Mouse (Mus musculus) heart, embryonic 13.5 days (tissue): ENCODE results near the gene Stom. TPM values are rescaled to one million over a fixed set of nuclear protein-coding genes. Genes with fewer than 3 reads are reported as not detected.

Experiments
- ATAC-seq: fragments of 200-750 bp; cut with Nextera tagmentation; 2 replicates; pipeline ENCODE4 v1.8.0; 2017; ENCODE audit warnings: moderate TSS enrichment; ENCODE audit not compliant: insufficient number of reproducible peaks, low FRiP score, low TSS enrichment; ENCODE audit errors: extremely low read depth
- H3K27ac ChIP-seq: fragments of 300-500 bp; sonication (generic); replicated peaks from 2 replicates; pipeline ENCODE4 v1.5.1; 2015; ENCODE audit warnings: moderate library complexity, mild to moderate bottlenecking, inconsistent platforms
- H3K27me3 ChIP-seq: fragments of 300-500 bp; sonication (generic); replicated peaks from 2 replicates; pipeline ENCODE4 v1.6.1; 2015; ENCODE audit warnings: mild to moderate bottlenecking, inconsistent platforms
- H3K36me3 ChIP-seq: fragments of 300-500 bp; sonication (generic); 2 replicates; pipeline ENCODE4 v1.6.1; 2015; ENCODE audit warnings: mild to moderate bottlenecking, inconsistent platforms
- H3K4me1 ChIP-seq: fragments of 300-500 bp; sonication (generic); 2 replicates; pipeline ENCODE4 v1.6.1; 2015; ENCODE audit warnings: inconsistent platforms
- H3K4me2 ChIP-seq: fragments of 300-500 bp; sonication (generic); 2 replicates; pipeline ENCODE4 v1.6.1; 2015; ENCODE audit warnings: inconsistent platforms, mild to moderate bottlenecking, moderate library complexity
- H3K4me3 ChIP-seq: fragments of 300-500 bp; sonication (generic); 2 replicates; pipeline ENCODE4 v1.5.1; 2015; ENCODE audit warnings: moderate library complexity, mild to moderate bottlenecking, inconsistent platforms
- H3K9ac ChIP-seq: fragments of 300-500 bp; sonication (generic); 2 replicates; pipeline ENCODE4 v1.6.1; 2015; ENCODE audit warnings: inconsistent platforms, mild to moderate bottlenecking, moderate library complexity
- H3K9me3 ChIP-seq: fragments of 300-500 bp; sonication (generic); 2 replicates; pipeline ENCODE4 v1.6.1; 2016; ENCODE audit warnings: inconsistent platforms
- WGBS: fragments of 180-500 bp; shearing (Covaris S2); methylation state at CpG from one replicate; pipeline ENCODE4 v1.1.7; 2015; ENCODE audit warnings: mixed read lengths; 5-methylcytosine and 5-hydroxymethylcytosine counted together
- polyA plus RNA-seq: library from polyadenylated mRNA; unstranded; fragments of >200 nt; fragmentation: Nextera tagmentation; extraction: Ambion mirVana; gene quantifications from 2 replicates; pipeline ENCODE4 v1.2.1, GENCODE M21; 2015

Gene Stom
- polyA plus RNA-seq, 1 experiment from 2014 or later, result 43.0 TPM

- H3K27ac ChIP-seq, result no peak overlapping the region
- H3K36me3 ChIP-seq, result no peaks in the 10 kb centered on the region
- no peaks in the 10 kb centered on the region for H3K9me3 ChIP-seq
- no peak overlapping the region for H3K4me3 ChIP-seq
- WGBS, result 74% methylated on average over 1 of the region's 1 CpGs
- H3K27me3 ChIP-seq, result no peaks in the 10 kb centered on the region
- H3K4me2 ChIP-seq, result no peak overlapping the region
- peaks cover 19% of the 10 kb centered on the region for H3K4me1 ChIP-seq
- ATAC-seq, result no peak
- H3K9ac ChIP-seq, result no peak overlapping the region
These were observed 1.3 kb upstream of the Stom start for GRCm38 (mm10) chr2:35338036-35338435.

- Histone ChIP-seq H3K27ac (peak overlapping the region; percentile 68), H3K27me3 (no peaks in the 10 kb centered on the region), H3K9me3 (no peaks in the 10 kb centered on the region), H3K4me2 (peak overlapping the region; percentile 98), H3K36me3 (no peaks in the 10 kb centered on the region), H3K9ac (peak overlapping the region; percentile 79), H3K4me3 (peak overlapping the region; percentile 82), H3K4me1 (peaks cover 24% of the 10 kb centered on the region)
- WGBS, result 50% methylated on average over 10 of the region's 10 CpGs
- no peak for ATAC-seq
These were observed 643 bp upstream of the Stom start for GRCm38 (mm10) chr2:35337419-35337818.

GRCm38 (mm10) chr2:35335620-35336019, 1.2 kb downstream of the Stom start:
- Histone ChIP-seq H3K9ac (peak overlapping the region; percentile 92), H3K4me1 (peaks cover 24% of the 10 kb centered on the region), H3K36me3 (no peaks in the 10 kb centered on the region), H3K27ac (peak overlapping the region; percentile 93), H3K9me3 (no peaks in the 10 kb centered on the region), H3K27me3 (no peaks in the 10 kb centered on the region), H3K4me3 (peak overlapping the region; percentile 82), H3K4me2 (peak overlapping the region; percentile 98)
- ATAC-seq, result no peak
- 17% methylated on average over 7 of the region's 7 CpGs for WGBS

GRCm38 (mm10) chr2:35333670-35334069, 3.1 kb downstream of the Stom start:
- Histone ChIP-seq H3K4me3 (no peak overlapping the region), H3K9me3 (no peaks in the 10 kb centered on the region), H3K27ac (no peak overlapping the region), H3K36me3 (peaks cover 6% of the 10 kb centered on the region; the same call in 1 of the 2 replicates), H3K9ac (no peak overlapping the region), H3K4me2 (peak overlapping the region; percentile 98), H3K4me1 (peaks cover 24% of the 10 kb centered on the region), H3K27me3 (no peaks in the 10 kb centered on the region)
- no peak for ATAC-seq

GRCm38 (mm10) chr2:35331205-35331604, 5.6 kb downstream of the Stom start:
- H3K27me3 ChIP-seq, result no peaks in the 10 kb centered on the region
- H3K27ac ChIP-seq, result no peak overlapping the region
- H3K4me2 ChIP-seq, result no peak overlapping the region
- no peak overlapping the region for H3K4me3 ChIP-seq
- H3K9ac ChIP-seq, result no peak overlapping the region
- peaks cover 33% of the 10 kb centered on the region for H3K4me1 ChIP-seq
- no peak for ATAC-seq
- WGBS, result 60% methylated on average over 2 of the region's 2 CpGs
- no peaks in the 10 kb centered on the region for H3K9me3 ChIP-seq
- peaks cover 6% of the 10 kb centered on the region; the same call in 1 of the 2 replicates for H3K36me3 ChIP-seq

GRCm38 (mm10) chr2:35329061-35329460, 7.7 kb downstream of the Stom start:
- ATAC-seq, result no peak
- H3K4me3 ChIP-seq, result no peak overlapping the region
- H3K4me1 ChIP-seq, result peaks cover 31% of the 10 kb centered on the region
- H3K27ac ChIP-seq, result no peak overlapping the region
- no peaks in the 10 kb centered on the region for H3K27me3 ChIP-seq
- peaks cover 6% of the 10 kb centered on the region; the same call in 1 of the 2 replicates for H3K36me3 ChIP-seq
- no peak overlapping the region for H3K9ac ChIP-seq
- WGBS, result 65% methylated on average over 2 of the region's 2 CpGs
- H3K9me3 ChIP-seq, result no peaks in the 10 kb centered on the region
- H3K4me2 ChIP-seq, result no peak overlapping the region

- Histone ChIP-seq H3K4me2 (no peak overlapping the region), H3K4me3 (no peak overlapping the region), H3K4me1 (peaks cover 40% of the 10 kb centered on the region), H3K36me3 (peaks cover 8% of the 10 kb centered on the region; the same call in 1 of the 2 replicates), H3K9me3 (no peaks in the 10 kb centered on the region), H3K27me3 (no peaks in the 10 kb centered on the region), H3K27ac (no peak overlapping the region), H3K9ac (no peak overlapping the region)
- no peak for ATAC-seq
- WGBS, result 51% methylated on average over 11 of the region's 11 CpGs
These were observed 8.5 kb downstream of the Stom start for GRCm38 (mm10) chr2:35328064-35328792.

GRCm38 (mm10) chr2:35327583-35327982, 9.2 kb downstream of the Stom start:
- no peak overlapping the region for H3K27ac ChIP-seq
- no peak overlapping the region for H3K4me2 ChIP-seq

GRCm38 (mm10) chr2:35326931-35327330, 9.8 kb downstream of the Stom start:
- no peaks in the 10 kb centered on the region for H3K9me3 ChIP-seq
- no peak overlapping the region for H3K9ac ChIP-seq
- H3K36me3 ChIP-seq, result peaks cover 9% of the 10 kb centered on the region; the same call in 1 of the 2 replicates
- ATAC-seq, result no peak
- no peak overlapping the region for H3K4me3 ChIP-seq
- H3K27me3 ChIP-seq, result no peaks in the 10 kb centered on the region
- H3K4me1 ChIP-seq, result peaks cover 47% of the 10 kb centered on the region
- H3K4me2 ChIP-seq, result no peak overlapping the region
- no peak overlapping the region for H3K27ac ChIP-seq
- 70% methylated on average over 1 of the region's 1 CpGs for WGBS

More at GRCm38 (mm10) chr2:35327583-35327982, 9.2 kb downstream of the Stom start:
- no peaks in the 10 kb centered on the region for H3K27me3 ChIP-seq
- WGBS, result 51% methylated on average over 10 of the region's 10 CpGs
- peaks cover 41% of the 10 kb centered on the region for H3K4me1 ChIP-seq
- ATAC-seq, result no peak
- H3K9me3 ChIP-seq, result no peaks in the 10 kb centered on the region
- H3K9ac ChIP-seq, result no peak overlapping the region
- no peak overlapping the region for H3K4me3 ChIP-seq
- peaks cover 8% of the 10 kb centered on the region; the same call in 1 of the 2 replicates for H3K36me3 ChIP-seq

GRCm38 (mm10) chr2:35325930-35326329, 10.8 kb downstream of the Stom start:
- H3K36me3 ChIP-seq, result peaks cover 19% of the 10 kb centered on the region
- peaks cover 50% of the 10 kb centered on the region for H3K4me1 ChIP-seq
- WGBS, result 61% methylated on average over 10 of the region's 10 CpGs
- H3K27me3 ChIP-seq, result no peaks in the 10 kb centered on the region
- H3K4me3 ChIP-seq, result no peak overlapping the region
- no peaks in the 10 kb centered on the region for H3K9me3 ChIP-seq
- no peak overlapping the region for H3K4me2 ChIP-seq
- H3K27ac ChIP-seq, result no peak overlapping the region
- ATAC-seq, result no peak
- no peak overlapping the region for H3K9ac ChIP-seq

- H3K9ac ChIP-seq, result peak overlapping the region; percentile 41; the same call in 1 of the 2 replicates
- WGBS, result 57% methylated on average over 10 of the region's 10 CpGs
- H3K27ac ChIP-seq, result peak overlapping the region; percentile 46
These were observed 14.2 kb downstream of the Stom start for GRCm38 (mm10) chr2:35322404-35323164.

More at GRCm38 (mm10) chr2:35322404-35323164, 14.2 kb downstream of the Stom start:
- peaks cover 33% of the 10 kb centered on the region for H3K36me3 ChIP-seq
- H3K4me1 ChIP-seq, result peaks cover 62% of the 10 kb centered on the region
- peak overlapping the region; percentile 24 for H3K4me2 ChIP-seq
- ATAC-seq, result peak; percentile 51; the same call in 1 of the 2 replicates
- no peaks in the 10 kb centered on the region for H3K27me3 ChIP-seq
- H3K9me3 ChIP-seq, result no peaks in the 10 kb centered on the region
- H3K4me3 ChIP-seq, result no peak overlapping the region
